Mouse (Mus musculus): Measurements from ENCODE around the gene Mcemp1. TPM values are rescaled to one million over a fixed set of nuclear protein-coding genes. Genes with fewer than 3 reads are reported as not detected.
A peak's percentile ranks its signal among the peaks of the same experiment; 100 is the strongest.

The Mcemp1 gene
- polyA plus RNA-seq, 1 experiment: 0.29 TPM

- no peak for DNase-seq (ENCODE audit: low read depth)
- TF ChIP-seq POLR2A (IDR thresholded peaks at IDR 0.05; ENCODE audit: borderline replicate concordance, extremely low read depth, insufficient read depth, insufficient read length, poor library complexity, severe bottlenecking) (no peak), CTCF (IDR thresholded peaks at IDR 0.05; ENCODE audit: borderline replicate concordance, extremely low read depth, insufficient read depth, insufficient read length) (no peak)
Observed at GRCm38 (mm10) chr8:3690774-3691173, 25.2 kb downstream of the Mcemp1 start.

GRCm38 (mm10) chr8:3694121-3694520 is 28.6 kb downstream of the Mcemp1 start, which contains the start of gene Fcer2a:
Fcer2a (minus strand) TSS chr8:3694175.
- TF ChIP-seq POLR2A (IDR thresholded peaks at IDR 0.05; ENCODE audit: borderline replicate concordance, extremely low read depth, insufficient read depth, insufficient read length, poor library complexity, severe bottlenecking) (no peak), CTCF (IDR thresholded peaks at IDR 0.05; ENCODE audit: borderline replicate concordance, extremely low read depth, insufficient read depth, insufficient read length) (no peak)
- no peak for DNase-seq (ENCODE audit: low read depth)

- no peak for TF ChIP-seq POLR2A (IDR thresholded peaks at IDR 0.05; ENCODE audit: borderline replicate concordance, extremely low read depth, insufficient read depth, insufficient read length, poor library complexity, severe bottlenecking)
- no peak for TF ChIP-seq CTCF (IDR thresholded peaks at IDR 0.05; ENCODE audit: borderline replicate concordance, extremely low read depth, insufficient read depth, insufficient read length)
- DNase-seq (ENCODE audit: low read depth): no peak
Observed at GRCm38 (mm10) chr8:3701491-3701890, 35.9 kb downstream of the Mcemp1 start.

- DNase-seq (ENCODE audit: low read depth): no peak
- TF ChIP-seq POLR2A (IDR thresholded peaks at IDR 0.05; ENCODE audit: borderline replicate concordance, extremely low read depth, insufficient read depth, insufficient read length, poor library complexity, severe bottlenecking): no peak
- peak; percentile 47; the same call in 1 of the 2 replicates for TF ChIP-seq CTCF (IDR thresholded peaks at IDR 0.05; ENCODE audit: borderline replicate concordance, extremely low read depth, insufficient read depth, insufficient read length)
Observed at GRCm38 (mm10) chr8:3705711-3706110, 40.2 kb downstream of the Mcemp1 start.

- TF ChIP-seq POLR2A (IDR thresholded peaks at IDR 0.05; ENCODE audit: borderline replicate concordance, extremely low read depth, insufficient read depth, insufficient read length, poor library complexity, severe bottlenecking) (no peak), CTCF (IDR thresholded peaks at IDR 0.05; ENCODE audit: borderline replicate concordance, extremely low read depth, insufficient read depth, insufficient read length) (no peak)
- DNase-seq (ENCODE audit: low read depth): no peak
Observed at GRCm38 (mm10) chr8:3707611-3708010, 42.1 kb downstream of the Mcemp1 start.

- DNase-seq (ENCODE audit: low read depth): no peak
- TF ChIP-seq POLR2A (IDR thresholded peaks at IDR 0.05; ENCODE audit: borderline replicate concordance, extremely low read depth, insufficient read depth, insufficient read length, poor library complexity, severe bottlenecking) (no peak), CTCF (IDR thresholded peaks at IDR 0.05; ENCODE audit: borderline replicate concordance, extremely low read depth, insufficient read depth, insufficient read length) (no peak)
Observed at GRCm38 (mm10) chr8:3710312-3710711, 44.8 kb downstream of the Mcemp1 start.

GRCm38 (mm10) chr8:3711646-3712045 is 46.1 kb downstream of the Mcemp1 start:
- DNase-seq (ENCODE audit: low read depth): no peak
- TF ChIP-seq POLR2A (IDR thresholded peaks at IDR 0.05; ENCODE audit: borderline replicate concordance, extremely low read depth, insufficient read depth, insufficient read length, poor library complexity, severe bottlenecking): no peak
- no peak for TF ChIP-seq CTCF (IDR thresholded peaks at IDR 0.05; ENCODE audit: borderline replicate concordance, extremely low read depth, insufficient read depth, insufficient read length)

GRCm38 (mm10) chr8:3717321-3717954 is 51.9 kb downstream of the Mcemp1 start:
- TF ChIP-seq CTCF (IDR thresholded peaks at IDR 0.05; ENCODE audit: borderline replicate concordance, extremely low read depth, insufficient read depth, insufficient read length): no peak
- no peak for TF ChIP-seq POLR2A (IDR thresholded peaks at IDR 0.05; ENCODE audit: borderline replicate concordance, extremely low read depth, insufficient read depth, insufficient read length, poor library complexity, severe bottlenecking)

GRCm38 (mm10) chr8:3718559-3718958 is 53.0 kb downstream of the Mcemp1 start:
- TF ChIP-seq POLR2A (IDR thresholded peaks at IDR 0.05; ENCODE audit: borderline replicate concordance, extremely low read depth, insufficient read depth, insufficient read length, poor library complexity, severe bottlenecking) (no peak), CTCF (IDR thresholded peaks at IDR 0.05; ENCODE audit: borderline replicate concordance, extremely low read depth, insufficient read depth, insufficient read length) (peak; percentile 84)
- DNase-seq (ENCODE audit: low read depth): peak; percentile 54

More at GRCm38 (mm10) chr8:3717321-3717954, 51.9 kb downstream of the Mcemp1 start:
- DNase-seq (ENCODE audit: low read depth): no peak

Other genes with a start within 250 kb of the Mcemp1 start
- gene Pex11g, start 198.1 kb upstream of the Mcemp1 start, polyA plus RNA-seq (2012; rRNA removed): 4.3 and 4.9 TPM in 2 replicates
- 0.37 and 0.49 TPM in 2 replicates for gene Tex45, start 194.9 kb upstream of the Mcemp1 start, polyA plus RNA-seq (2012; rRNA removed)
- gene Zfp358, start 172.6 kb upstream of the Mcemp1 start, polyA plus RNA-seq (2012; rRNA removed): 154 and 176 TPM in 2 replicates
- 230 and 313 TPM in 2 replicates for gene Mcoln1, start 165.3 kb upstream of the Mcemp1 start, polyA plus RNA-seq (2012; rRNA removed)
- gene Pnpla6, start 150.4 kb upstream of the Mcemp1 start, polyA plus RNA-seq (2012; rRNA removed): 46.2 and 54.9 TPM in 2 replicates
- gene C330021F23Rik, start 97.8 kb upstream of the Mcemp1 start, polyA plus RNA-seq (2012; rRNA removed): 0.72 and 1.1 TPM in 2 replicates
- 58.4 and 86.3 TPM in 2 replicates for gene Camsap3, start 78.5 kb upstream of the Mcemp1 start, polyA plus RNA-seq (2012; rRNA removed)
- 69.0 and 93.1 TPM in 2 replicates for gene Xab2, start 44.4 kb upstream of the Mcemp1 start, polyA plus RNA-seq (2012; rRNA removed)
- 36.1 and 41.5 TPM in 2 replicates for gene Pet100, start 44.2 kb upstream of the Mcemp1 start, polyA plus RNA-seq (2012; rRNA removed)
- gene Pcp2, start 40.2 kb upstream of the Mcemp1 start, polyA plus RNA-seq (2012; rRNA removed): 1.0 and 2.5 TPM in 2 replicates
- gene Stxbp2, start 34.8 kb upstream of the Mcemp1 start, polyA plus RNA-seq (2012; rRNA removed): 117 and 254 TPM in 2 replicates
- 0.34 and 0.52 TPM in 2 replicates for gene Retn, start 10.0 kb upstream of the Mcemp1 start, polyA plus RNA-seq (2012; rRNA removed)
- gene Fcor, start 6.6 kb downstream of the Mcemp1 start, polyA plus RNA-seq (2012; rRNA removed): 6.8 and 11.7 TPM in 2 replicates
- 57.5 and 60.9 TPM in 2 replicates for gene Trappc5, start 10.5 kb downstream of the Mcemp1 start, polyA plus RNA-seq (2012; rRNA removed)
- gene Fcer2a, start 28.4 kb downstream of the Mcemp1 start, polyA plus RNA-seq (2012; rRNA removed): not detected in 2 replicates
- gene Clec4g, start 54.9 kb downstream of the Mcemp1 start, polyA plus RNA-seq (2012; rRNA removed): not detected in 2 replicates
- 0.12 TPM in 1 of 2 replicates, not detected in the other for gene Cd209a, start 83.2 kb downstream of the Mcemp1 start, polyA plus RNA-seq (2012; rRNA removed)
- not detected in 2 replicates for gene Cd209e, start 188.6 kb downstream of the Mcemp1 start, polyA plus RNA-seq (2012; rRNA removed)
- gene Cd209d, start 212.8 kb downstream of the Mcemp1 start, polyA plus RNA-seq (2012; rRNA removed): not detected in 2 replicates